Mouse (Mus musculus) heart, embryonic 12.5 days (tissue): ENCODE results near the gene Tnfsf10. TPM values are rescaled to one million over a fixed set of nuclear protein-coding genes. Genes with fewer than 3 reads are reported as not detected.
"Not testable (repeated sequence)": the region's sequence is repeated elsewhere in the genome, so short reads cannot be mapped to it uniquely, and the experiment has no call there.

ENCODE experiments used
- ATAC-seq: fragments of 200-750 bp; cut with Nextera tagmentation; 2 replicates; pipeline ENCODE4 v1.8.0; 2017; ENCODE audit warnings: moderate TSS enrichment, moderate library complexity; ENCODE audit not compliant: insufficient number of reproducible peaks, low FRiP score
- H3K27ac ChIP-seq: fragments of 300-500 bp; sonication (generic); 2 replicates; pipeline ENCODE4 v1.5.1; 2016; ENCODE audit warnings: mild to moderate bottlenecking, moderate library complexity; ENCODE audit not compliant: poor library complexity, severe bottlenecking
- H3K27me3 ChIP-seq: fragments of 300-500 bp; sonication (generic); replicated peaks from 2 replicates; pipeline ENCODE4 v1.6.1; 2016; ENCODE audit warnings: mild to moderate bottlenecking, moderate library complexity
- H3K36me3 ChIP-seq: fragments of 300-500 bp; sonication (generic); 2 replicates; pipeline ENCODE4 v1.6.1; 2016; ENCODE audit warnings: mild to moderate bottlenecking, moderate library complexity
- H3K4me1 ChIP-seq: fragments of 300-500 bp; sonication (generic); replicated peaks from 2 replicates; pipeline ENCODE4 v1.6.1; 2016; ENCODE audit warnings: mild to moderate bottlenecking
- H3K4me2 ChIP-seq: fragments of 300-500 bp; sonication (generic); 2 replicates; pipeline ENCODE4 v1.6.1; 2016; ENCODE audit warnings: mild to moderate bottlenecking, moderate library complexity
- H3K4me3 ChIP-seq: fragments of 300-500 bp; sonication (generic); 2 replicates; pipeline ENCODE4 v1.5.1; 2016; ENCODE audit warnings: mild to moderate bottlenecking
- H3K9ac ChIP-seq: fragments of 300-500 bp; sonication (generic); 2 replicates; pipeline ENCODE4 v1.6.1; 2016; ENCODE audit warnings: mild to moderate bottlenecking, moderate library complexity
- H3K9me3 ChIP-seq: fragments of 300-500 bp; sonication (generic); replicated peaks from 2 replicates; pipeline ENCODE4 v1.6.1; 2016; ENCODE audit warnings: mild to moderate bottlenecking, moderate library complexity
- WGBS: fragments of 180-500 bp; shearing (Covaris S2); methylation state at CpG from one replicate; pipeline ENCODE4 v1.1.7; 2016; 5-methylcytosine and 5-hydroxymethylcytosine counted together
- polyA plus RNA-seq: library from polyadenylated mRNA; unstranded; fragments of >200 nt; fragmentation: Nextera tagmentation; extraction: Ambion mirVana; gene quantifications from 2 replicates; pipeline ENCODE4 v1.2.1, GENCODE M21; 2016

Tnfsf10 gene
- polyA plus RNA-seq, 1 experiment from 2014 or later, result not detected

DNA sequence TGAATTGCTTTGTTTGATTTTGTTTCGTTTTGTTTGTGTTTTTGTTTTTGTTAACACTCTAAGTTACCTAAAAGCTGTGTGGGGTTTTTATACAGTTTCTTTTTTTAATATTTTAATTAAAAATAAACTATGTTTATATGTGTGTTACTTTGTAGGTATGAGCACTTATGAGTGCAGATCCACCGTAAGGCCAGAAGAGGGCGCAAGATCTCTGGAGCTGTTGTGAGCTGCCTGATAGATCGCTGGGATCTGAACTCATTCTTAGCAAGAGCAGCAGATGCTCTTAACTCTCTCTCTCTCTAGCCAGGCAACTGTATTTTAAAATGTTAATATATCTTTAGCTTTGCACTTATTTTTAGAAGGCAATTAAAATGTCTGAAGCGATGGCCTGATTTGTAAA, 32.6 kb upstream of the Tnfsf10 start:
- Histone ChIP-seq H3K4me3 (no peak overlapping the region), H3K9ac (no peak overlapping the region), H3K9me3 (no peaks in the 10 kb centered on the region; the same call in 1 of the 2 replicates), H3K27ac (no peak overlapping the region), H3K27me3 (no peaks in the 10 kb centered on the region), H3K4me1 (peaks cover 18% of the 10 kb centered on the region), H3K4me2 (no peak overlapping the region), H3K36me3 (no peaks in the 10 kb centered on the region)
- WGBS, result 86% methylated on average over 5 of the region's 5 CpGs
- ATAC-seq, result no peak

DNA sequence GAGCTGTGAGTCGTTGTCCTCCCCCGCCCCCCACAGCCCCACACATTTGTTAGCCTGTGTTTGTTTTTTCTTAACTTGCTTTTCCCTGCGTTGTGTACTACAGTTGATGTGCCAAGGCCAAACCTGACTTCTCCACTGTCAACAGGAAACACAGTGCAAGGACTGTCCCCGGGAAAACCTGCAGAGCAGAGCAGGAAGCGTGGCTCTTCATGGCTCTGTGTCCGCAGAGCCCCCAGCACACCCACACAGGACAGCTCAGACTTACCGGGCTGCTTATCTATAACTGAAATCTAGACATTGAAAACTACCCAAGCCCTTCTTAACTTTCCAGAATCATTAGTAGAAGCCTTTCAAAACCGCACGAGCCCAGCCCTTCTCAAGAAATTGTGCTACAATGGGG, 31.8 kb upstream of the Tnfsf10 start:
- ATAC-seq, result no peak

DNA sequence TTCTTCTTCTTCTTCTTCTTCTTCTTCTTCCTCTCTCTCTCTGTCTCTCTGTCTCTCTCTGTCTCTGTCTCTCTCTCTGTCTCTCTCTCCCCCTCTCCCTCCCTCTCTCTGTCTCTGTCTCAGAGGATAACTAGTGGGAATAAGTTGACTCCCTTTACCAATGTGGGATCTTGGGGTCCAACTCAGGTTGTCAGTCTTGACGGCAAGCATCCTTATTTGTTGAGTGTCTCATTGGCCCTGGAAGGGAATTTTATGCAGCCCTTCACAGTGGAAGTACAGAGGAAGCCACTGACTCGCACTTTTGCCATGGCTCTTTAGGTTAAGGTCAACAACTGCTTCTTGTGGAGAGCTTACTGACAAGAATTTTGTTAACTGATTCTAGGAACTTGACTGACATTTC, 28.5 kb upstream of the Tnfsf10 start:
- no peak overlapping the region for H3K4me2 ChIP-seq
- 65% methylated on average over 2 of the region's 2 CpGs for WGBS
- H3K27me3 ChIP-seq, result no peaks in the 10 kb centered on the region
- no peak for ATAC-seq
- H3K4me1 ChIP-seq, result peaks cover 6% of the 10 kb centered on the region; the same call in 1 of the 2 replicates
- no peaks in the 10 kb centered on the region for H3K36me3 ChIP-seq
- H3K9ac ChIP-seq, result no peak overlapping the region
- no peaks in the 10 kb centered on the region; the same call in 1 of the 2 replicates for H3K9me3 ChIP-seq
- H3K4me3 ChIP-seq, result no peak overlapping the region
- no peak overlapping the region for H3K27ac ChIP-seq

More for the DNA sequence above, 31.8 kb upstream of the Tnfsf10 start:
- Histone ChIP-seq H3K27ac (no peak overlapping the region), H3K36me3 (no peaks in the 10 kb centered on the region), H3K4me1 (peaks cover 19% of the 10 kb centered on the region), H3K9ac (no peak overlapping the region), H3K4me2 (no peak overlapping the region), H3K27me3 (no peaks in the 10 kb centered on the region), H3K4me3 (no peak overlapping the region), H3K9me3 (no peaks in the 10 kb centered on the region; the same call in 1 of the 2 replicates)
- 61% methylated on average over 9 of the region's 9 CpGs for WGBS

DNA sequence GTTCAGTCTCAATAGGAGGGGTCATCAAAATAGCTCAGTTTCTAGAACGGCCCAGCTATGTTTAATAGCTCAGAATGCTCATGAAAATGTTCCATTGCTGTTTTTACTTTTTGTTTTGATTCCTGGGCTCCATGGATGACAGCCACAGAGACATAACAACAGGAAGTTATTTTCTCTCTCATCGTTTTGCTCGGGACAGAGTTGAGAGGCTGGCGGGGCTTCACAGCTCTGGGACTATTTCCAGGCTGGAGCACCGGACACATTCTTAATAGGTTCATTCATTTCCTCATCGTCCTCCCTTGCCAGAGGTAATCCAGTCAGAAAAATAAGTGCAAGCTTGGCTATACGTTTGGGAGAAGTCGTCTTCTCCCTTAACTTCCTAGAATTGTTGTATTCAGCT, 27.9 kb upstream of the Tnfsf10 start:
- H3K9me3 ChIP-seq, result no peaks in the 10 kb centered on the region; the same call in 1 of the 2 replicates
- no peaks in the 10 kb centered on the region for H3K27me3 ChIP-seq
- H3K4me3 ChIP-seq, result no peak overlapping the region
- WGBS, result 43% methylated on average over 8 of the region's 8 CpGs
- no peak overlapping the region for H3K9ac ChIP-seq
- H3K27ac ChIP-seq, result no peak overlapping the region
- no peak overlapping the region for H3K4me2 ChIP-seq
- 0 out of 2 replicates have a peak, but pooled peaks cover 3% of the 10 kb centered on the region for H3K4me1 ChIP-seq
- ATAC-seq, result no peak
- no peaks in the 10 kb centered on the region for H3K36me3 ChIP-seq

DNA sequence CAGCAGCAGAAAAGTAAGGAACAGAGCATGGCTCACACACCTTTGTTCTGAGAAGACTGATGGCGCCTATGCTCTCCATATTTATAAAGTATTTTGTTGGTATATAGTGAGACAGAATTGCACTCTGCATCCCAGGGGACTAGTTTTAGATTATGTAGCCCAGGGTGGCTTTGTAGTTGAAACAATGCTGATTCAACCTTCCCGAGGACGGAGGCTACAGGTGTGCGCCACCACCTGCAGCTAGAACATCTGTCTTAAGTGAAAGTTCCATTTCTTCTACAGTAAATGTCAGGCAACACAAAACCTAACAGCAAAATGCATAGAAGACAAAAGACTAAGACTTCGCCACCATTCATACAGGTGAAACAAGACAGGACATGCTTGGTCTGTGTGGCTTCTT, 26.5 kb upstream of the Tnfsf10 start:
- Histone ChIP-seq H3K9me3 (no peaks in the 10 kb centered on the region), H3K36me3 (no peaks in the 10 kb centered on the region), H3K4me2 (no peak overlapping the region), H3K27ac (no peak overlapping the region), H3K4me3 (no peak overlapping the region), H3K4me1 (0 out of 2 replicates have a peak, but pooled peaks cover 3% of the 10 kb centered on the region), H3K27me3 (no peaks in the 10 kb centered on the region), H3K9ac (no peak overlapping the region)
- 79% methylated on average over 5 of the region's 5 CpGs for WGBS
- ATAC-seq, result no peak

DNA sequence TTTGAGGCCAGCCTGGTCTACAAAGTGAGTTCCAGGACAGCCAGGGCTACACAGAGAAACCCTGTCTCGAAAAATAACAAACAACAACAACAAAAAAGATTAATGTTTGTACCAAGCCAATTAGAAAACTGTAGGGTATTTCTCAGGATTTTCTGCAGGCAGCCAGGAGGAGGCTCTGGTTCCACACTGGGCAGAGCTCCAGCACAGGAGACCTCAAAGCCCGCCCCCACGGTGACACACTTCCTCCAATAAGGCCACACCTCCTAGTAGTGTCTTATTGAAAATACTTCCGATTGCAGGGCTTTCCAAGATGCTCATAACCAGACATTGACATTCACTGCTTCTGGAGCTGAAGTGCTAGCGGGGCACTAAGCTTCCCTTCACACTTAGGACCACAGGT, 25.9 kb upstream of the Tnfsf10 start:
- H3K4me3 ChIP-seq, H3K36me3 ChIP-seq, H3K9ac ChIP-seq, H3K4me1 ChIP-seq, H3K27ac ChIP-seq, ATAC-seq, H3K9me3 ChIP-seq, H3K4me2 ChIP-seq, H3K27me3 ChIP-seq: not testable (repeated sequence)
- WGBS, result 81% methylated on average over 5 of the region's 5 CpGs

DNA sequence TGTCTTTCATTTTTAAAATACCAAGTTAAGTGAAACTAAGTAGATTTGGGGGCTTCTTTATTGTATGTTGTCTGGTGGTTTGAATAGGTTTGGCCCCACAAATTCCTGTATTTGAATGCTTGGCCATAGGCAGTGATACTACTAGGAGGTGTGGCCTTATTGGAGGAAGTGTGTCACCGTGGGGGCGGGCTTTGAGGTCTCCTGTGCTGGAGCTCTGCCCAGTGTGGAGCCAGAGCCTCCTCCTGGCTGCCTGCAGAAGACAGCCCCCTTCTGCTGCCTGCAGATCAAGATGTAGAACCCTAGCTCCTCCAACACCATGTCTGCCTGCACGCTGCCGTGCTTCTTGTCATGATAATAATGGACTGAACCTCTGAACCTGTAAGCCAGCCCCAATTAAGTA, 25.4 kb upstream of the Tnfsf10 start:
- not testable (repeated sequence) for H3K36me3 ChIP-seq, H3K27ac ChIP-seq, H3K27me3 ChIP-seq, H3K4me3 ChIP-seq, H3K9ac ChIP-seq, ATAC-seq, H3K4me1 ChIP-seq, H3K9me3 ChIP-seq, H3K4me2 ChIP-seq
- WGBS, result 67% methylated on average over 4 of the region's 4 CpGs

DNA sequence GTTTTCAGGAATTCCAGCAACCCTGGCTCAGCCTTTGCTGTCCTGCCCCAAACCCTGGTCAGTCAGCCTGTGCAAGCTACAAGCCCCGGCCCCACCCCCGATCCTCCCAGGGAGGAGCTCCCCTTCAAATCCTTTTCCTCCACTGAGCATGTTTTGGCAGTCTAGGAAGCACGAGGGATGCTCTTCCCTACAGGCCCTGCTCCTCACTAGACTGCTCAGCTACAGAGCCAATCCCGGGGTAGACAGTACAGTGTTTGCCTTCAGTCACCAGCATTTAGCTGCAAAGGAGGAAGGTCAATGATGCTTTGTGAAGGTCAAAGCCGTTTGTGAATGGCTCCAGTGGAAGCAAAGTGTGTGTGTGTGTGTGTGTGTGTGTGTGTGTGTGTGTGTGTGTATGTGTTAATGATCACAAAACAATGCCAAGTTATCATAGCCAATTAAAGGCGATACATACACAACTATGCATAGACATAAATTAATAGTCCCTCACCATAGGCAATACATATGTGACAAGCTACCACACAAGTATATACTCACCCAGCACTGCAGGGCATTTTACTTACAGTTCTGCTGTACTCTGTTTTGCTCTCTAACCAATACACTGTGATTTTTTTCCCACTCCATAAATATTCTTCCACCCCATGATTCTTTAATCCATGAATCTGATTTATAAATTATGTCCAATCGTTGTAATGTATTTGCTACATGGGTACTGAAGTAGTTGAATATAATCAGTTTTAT, 23.0 kb upstream of the Tnfsf10 start:
- Histone ChIP-seq H3K9ac (no peak overlapping the region), H3K4me1 (0 out of 2 replicates have a peak, but pooled peaks cover 3% of the 10 kb centered on the region), H3K27ac (no peak overlapping the region), H3K27me3 (no peaks in the 10 kb centered on the region), H3K4me2 (no peak overlapping the region), H3K9me3 (no peaks in the 10 kb centered on the region), H3K4me3 (no peak overlapping the region), H3K36me3 (no peaks in the 10 kb centered on the region)
- 63% methylated on average over 7 of the region's 7 CpGs for WGBS
- no peak for ATAC-seq

DNA sequence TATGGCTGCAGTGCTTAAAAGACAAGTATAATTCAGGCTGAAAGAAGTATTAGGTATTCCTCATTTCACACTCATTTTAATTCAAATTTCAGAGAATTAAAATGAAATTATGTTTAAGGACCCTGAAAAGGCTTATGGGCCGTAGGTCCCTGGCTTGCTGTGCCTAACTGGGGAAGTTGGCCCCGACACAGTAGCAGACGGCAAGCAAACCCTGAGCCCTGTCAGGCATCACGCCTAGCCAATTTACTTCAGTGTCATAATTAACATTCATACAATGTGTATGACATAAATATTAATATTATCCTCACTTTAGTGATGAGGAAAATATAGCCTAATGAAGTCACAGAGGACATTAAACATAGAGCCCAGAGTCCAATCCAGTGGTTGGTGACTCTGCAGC, 16.4 kb upstream of the Tnfsf10 start:
- Histone ChIP-seq H3K4me1 (no peaks in the 10 kb centered on the region), H3K4me2 (no peak overlapping the region), H3K9ac (no peak overlapping the region), H3K36me3 (no peaks in the 10 kb centered on the region), H3K27ac (no peak overlapping the region), H3K9me3 (no peaks in the 10 kb centered on the region), H3K27me3 (no peaks in the 10 kb centered on the region), H3K4me3 (no peak overlapping the region)
- 79% methylated on average over 4 of the region's 4 CpGs for WGBS
- ATAC-seq, result no peak

DNA sequence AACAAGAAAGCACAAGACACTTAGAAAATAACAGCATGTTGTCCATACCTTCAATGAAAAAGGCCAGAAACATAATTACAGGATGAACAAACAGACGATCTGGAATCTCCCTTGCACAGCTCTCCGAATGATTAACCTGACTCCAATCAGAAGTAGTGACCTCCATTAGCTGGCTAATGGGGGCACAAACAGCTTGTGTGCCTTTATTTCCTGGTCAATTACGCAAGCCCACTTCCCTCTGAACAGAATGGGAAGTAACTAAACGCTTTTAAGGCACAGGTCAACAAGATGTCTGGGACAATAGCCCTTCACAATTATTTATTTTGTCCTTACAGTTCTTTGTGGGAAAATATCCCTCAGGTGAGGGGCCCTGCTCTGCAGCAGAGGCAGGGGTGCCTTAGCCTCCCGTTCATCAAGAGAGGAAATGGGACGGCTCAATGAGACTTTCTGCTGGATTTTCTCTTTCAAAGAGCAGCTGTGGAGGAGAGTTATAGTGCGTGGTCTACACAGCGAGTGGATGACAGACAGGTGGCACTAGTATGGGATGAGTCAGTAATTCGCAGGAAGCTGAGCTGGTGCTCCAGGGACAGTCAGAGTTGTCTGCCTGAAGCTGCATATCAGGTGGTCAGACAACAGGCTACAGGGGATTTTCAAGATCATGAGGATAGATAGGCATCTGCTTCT, 14.3 kb upstream of the Tnfsf10 start:
- Histone ChIP-seq H3K4me3 (no peak overlapping the region), H3K27ac (no peak overlapping the region), H3K4me2 (no peak overlapping the region), H3K36me3 (no peaks in the 10 kb centered on the region), H3K9me3 (no peaks in the 10 kb centered on the region), H3K27me3 (no peaks in the 10 kb centered on the region), H3K9ac (no peak overlapping the region), H3K4me1 (no peaks in the 10 kb centered on the region)
- no peak for ATAC-seq
- 72% methylated on average over 9 of the region's 9 CpGs for WGBS

DNA sequence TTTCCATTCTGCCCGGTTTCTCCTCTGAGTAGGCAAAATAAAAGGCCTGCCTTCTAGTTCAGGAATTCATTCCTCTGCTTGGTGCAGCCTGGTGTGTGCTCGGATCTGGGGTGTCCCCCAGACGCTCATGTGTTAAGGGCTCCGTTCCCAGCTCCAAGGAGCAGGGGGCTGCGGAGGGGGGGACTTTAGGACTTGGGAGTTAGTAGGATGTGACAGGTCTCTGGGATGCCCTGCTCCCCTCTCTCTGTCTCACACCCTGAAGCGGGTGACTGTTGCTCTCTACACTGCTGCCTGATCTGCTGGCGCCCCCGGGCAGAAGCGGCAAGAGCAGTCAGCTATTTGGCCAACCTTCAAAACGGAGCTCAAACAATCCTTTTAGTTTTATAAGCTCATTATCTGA, 10.0 kb upstream of the Tnfsf10 start:
- no peak overlapping the region for H3K27ac ChIP-seq
- H3K4me3 ChIP-seq, result no peak overlapping the region
- H3K9ac ChIP-seq, result no peak overlapping the region
- H3K9me3 ChIP-seq, result no peaks in the 10 kb centered on the region
- WGBS, result 77% methylated on average over 10 of the region's 10 CpGs
- ATAC-seq, result no peak
- no peak overlapping the region for H3K4me2 ChIP-seq
- H3K36me3 ChIP-seq, result no peaks in the 10 kb centered on the region
- H3K4me1 ChIP-seq, result no peaks in the 10 kb centered on the region
- no peaks in the 10 kb centered on the region for H3K27me3 ChIP-seq
